Mouse (Mus musculus): ENCODE results near the gene Lyrm4. TPM values are rescaled to one million over a fixed set of nuclear protein-coding genes. Genes with fewer than 3 reads are reported as not detected.
"Not testable (repeated sequence)": the region's sequence is repeated elsewhere in the genome, so short reads cannot be mapped to it uniquely, and the experiment has no call there.

The Lyrm4 gene
- polyA plus RNA-seq, 1 experiment from 2014 or later, result 22.7 TPM

DNA sequence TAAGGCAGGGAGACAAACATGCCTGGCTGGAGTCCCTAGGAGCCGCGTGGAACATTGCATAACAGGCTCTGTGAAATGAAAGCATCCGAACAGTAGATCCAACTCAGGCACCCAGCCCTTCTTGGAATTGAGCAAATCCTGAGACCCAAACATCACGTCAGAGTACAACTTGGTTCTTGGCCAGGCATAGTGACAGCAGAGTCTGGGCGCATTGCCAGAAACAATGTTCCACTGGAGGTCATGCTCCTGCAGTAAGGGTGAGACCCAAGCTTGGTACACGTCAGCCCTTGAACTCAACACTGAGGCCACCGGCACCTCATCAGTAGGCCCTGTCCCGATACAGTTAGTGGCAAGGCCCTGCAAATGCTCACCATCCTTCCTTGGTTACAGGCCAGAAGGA lies 123.3 kb downstream of the Lyrm4 start:
- H3K9me3 ChIP-seq (ENCODE audit: control insufficient read depth, low read length), result no peaks in the 10 kb centered on the region
- no peak for ATAC-seq (ENCODE audit: low FRiP score)
- 92% methylated on average over 8 of the region's 8 CpGs for WGBS
- H3K4me1 ChIP-seq (replicated peaks; ENCODE audit: control insufficient read depth, insufficient read depth, low read length), result no peaks in the 10 kb centered on the region
- H3K36me3 ChIP-seq (ENCODE audit: control insufficient read depth, insufficient read depth, low read length), result no peaks in the 10 kb centered on the region
- H3K4me2 ChIP-seq (replicated peaks; ENCODE audit: low read depth, low read length), result no peak overlapping the region
- no peak overlapping the region for H3K4me3 ChIP-seq (ENCODE audit: low read depth, low read length)
- no peak overlapping the region for H3K9ac ChIP-seq (ENCODE audit: low read depth, low read length)
- H3K27ac ChIP-seq (ENCODE audit: low read depth, low read length), result no peak overlapping the region
- no peaks in the 10 kb centered on the region for H3K27me3 ChIP-seq (ENCODE audit: control insufficient read depth, insufficient read depth, low read length)
- DNase-seq (ENCODE audit: low spot score), result no peak

DNA sequence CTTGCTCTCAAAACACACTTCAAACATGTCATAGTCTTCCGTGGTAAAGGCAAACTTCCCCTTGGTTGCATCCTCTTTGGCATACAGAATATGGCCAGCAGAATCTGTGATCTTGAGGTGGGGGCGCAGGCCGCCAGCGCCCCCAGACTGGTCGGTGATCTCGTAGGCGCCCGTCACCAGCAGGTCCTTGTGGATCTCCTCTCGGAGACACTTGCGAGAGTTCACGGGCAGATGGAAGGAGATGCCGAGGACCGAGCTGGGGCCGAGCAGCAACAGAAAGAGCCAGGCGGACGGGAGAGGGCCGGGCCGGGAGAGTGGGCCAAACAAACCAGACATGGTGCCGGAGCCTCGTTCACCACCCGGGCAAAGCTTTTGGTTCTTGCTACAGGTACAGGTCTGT lies 126.1 kb downstream of the Lyrm4 start:
- not testable (repeated sequence) for H3K4me2 ChIP-seq (replicated peaks; ENCODE audit: low read depth, low read length); DNase-seq (ENCODE audit: low spot score); H3K27me3 ChIP-seq (ENCODE audit: control insufficient read depth, insufficient read depth, low read length); H3K4me1 ChIP-seq (replicated peaks; ENCODE audit: control insufficient read depth, insufficient read depth, low read length); H3K4me3 ChIP-seq (ENCODE audit: low read depth, low read length); H3K9ac ChIP-seq (ENCODE audit: low read depth, low read length); H3K9me3 ChIP-seq (ENCODE audit: control insufficient read depth, low read length); H3K36me3 ChIP-seq (ENCODE audit: control insufficient read depth, insufficient read depth, low read length); H3K27ac ChIP-seq (ENCODE audit: low read depth, low read length); ATAC-seq (ENCODE audit: low FRiP score)
- WGBS, result 95% methylated on average over 13 of the region's 21 CpGs

DNA sequence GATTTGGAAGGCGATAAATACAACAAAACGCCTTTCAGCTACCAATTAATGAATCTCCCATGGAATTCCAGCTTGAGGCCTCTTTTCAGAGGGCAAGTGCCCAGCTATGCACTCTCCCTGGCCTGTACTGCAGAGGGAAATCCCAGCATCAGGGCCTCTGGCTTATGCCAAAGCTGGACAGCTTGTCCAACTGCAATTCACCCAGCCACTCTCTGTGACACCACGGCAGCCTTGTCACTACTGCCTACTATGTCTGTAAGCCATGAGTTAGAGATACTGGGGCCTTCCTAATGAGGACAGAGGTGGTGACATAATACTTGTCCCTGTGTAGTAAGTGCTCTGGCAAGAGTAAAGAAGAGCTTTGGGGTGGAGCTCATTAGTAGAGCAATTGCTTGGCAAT lies 128.0 kb downstream of the Lyrm4 start:
- no peak overlapping the region for H3K4me2 ChIP-seq (replicated peaks; ENCODE audit: low read depth, low read length)
- ATAC-seq (ENCODE audit: low FRiP score) (no peak), DNase-seq (ENCODE audit: low spot score) (no peak)
- H3K4me3 ChIP-seq (ENCODE audit: low read depth, low read length), result no peak overlapping the region
- H3K4me1 ChIP-seq (replicated peaks; ENCODE audit: control insufficient read depth, insufficient read depth, low read length), result no peaks in the 10 kb centered on the region
- H3K27ac ChIP-seq (ENCODE audit: low read depth, low read length), result no peak overlapping the region
- H3K36me3 ChIP-seq (ENCODE audit: control insufficient read depth, insufficient read depth, low read length), result no peaks in the 10 kb centered on the region
- no peaks in the 10 kb centered on the region for H3K9me3 ChIP-seq (ENCODE audit: control insufficient read depth, low read length)
- no peaks in the 10 kb centered on the region for H3K27me3 ChIP-seq (ENCODE audit: control insufficient read depth, insufficient read depth, low read length)
- H3K9ac ChIP-seq (ENCODE audit: low read depth, low read length), result no peak overlapping the region
- 72% methylated on average over 3 of the region's 3 CpGs for WGBS

DNA sequence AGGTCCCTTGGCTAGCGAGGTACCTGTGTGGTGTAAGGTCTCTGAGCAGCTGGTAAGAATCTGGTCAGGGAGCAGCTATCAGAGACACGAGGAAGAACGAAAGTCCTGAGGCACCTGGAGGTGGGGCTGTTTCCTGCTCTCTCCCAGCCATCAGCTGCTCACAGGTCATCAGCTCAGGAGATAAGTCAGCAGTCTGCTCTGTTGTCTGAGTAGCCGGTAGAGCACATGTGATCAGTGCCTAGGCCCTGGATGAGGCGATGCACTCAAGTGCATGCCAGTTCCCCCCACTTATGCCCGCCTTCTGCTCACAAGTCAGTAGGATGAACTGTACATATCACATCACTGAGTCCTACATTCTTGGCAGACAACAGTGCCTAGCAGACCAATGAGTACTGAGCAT lies 134.3 kb downstream of the Lyrm4 start:
- H3K27me3 ChIP-seq (ENCODE audit: control insufficient read depth, insufficient read depth, low read length), result no peaks in the 10 kb centered on the region
- DNase-seq (ENCODE audit: low spot score) (no peak), ATAC-seq (ENCODE audit: low FRiP score) (no peak)
- no peak overlapping the region for H3K9ac ChIP-seq (ENCODE audit: low read depth, low read length)
- H3K27ac ChIP-seq (ENCODE audit: low read depth, low read length), result no peak overlapping the region
- H3K4me3 ChIP-seq (ENCODE audit: low read depth, low read length), result no peak overlapping the region
- H3K36me3 ChIP-seq (ENCODE audit: control insufficient read depth, insufficient read depth, low read length), result no peaks in the 10 kb centered on the region
- no peak overlapping the region for H3K4me2 ChIP-seq (replicated peaks; ENCODE audit: low read depth, low read length)
- 93% methylated on average over 6 of the region's 6 CpGs for WGBS
- H3K4me1 ChIP-seq (replicated peaks; ENCODE audit: control insufficient read depth, insufficient read depth, low read length), result no peaks in the 10 kb centered on the region
- H3K9me3 ChIP-seq (ENCODE audit: control insufficient read depth, low read length), result no peaks in the 10 kb centered on the region

DNA sequence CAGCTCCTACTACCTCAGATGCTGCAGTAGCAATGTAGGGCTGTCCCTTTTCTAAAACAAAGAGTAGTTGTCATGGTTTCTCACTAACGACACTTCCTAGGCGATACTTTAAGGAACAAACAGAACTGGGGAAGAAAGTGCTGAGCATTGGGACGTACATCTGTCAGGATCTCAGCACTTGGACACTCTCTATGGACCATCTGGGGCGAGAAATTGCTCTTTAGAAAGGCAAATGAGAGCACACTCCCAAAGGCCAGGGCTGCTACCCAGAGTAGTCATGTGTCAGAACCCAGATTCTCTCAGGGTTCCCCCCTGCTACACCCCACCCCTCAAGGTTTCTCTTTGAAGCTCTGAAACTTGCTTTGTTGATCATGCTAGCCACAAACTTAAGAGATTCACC lies 136.9 kb downstream of the Lyrm4 start:
- 0 out of 2 replicates have a peak overlapping the region, but pooled peaks have one; percentile 42 for H3K27ac ChIP-seq (ENCODE audit: low read depth, low read length)

DNA sequence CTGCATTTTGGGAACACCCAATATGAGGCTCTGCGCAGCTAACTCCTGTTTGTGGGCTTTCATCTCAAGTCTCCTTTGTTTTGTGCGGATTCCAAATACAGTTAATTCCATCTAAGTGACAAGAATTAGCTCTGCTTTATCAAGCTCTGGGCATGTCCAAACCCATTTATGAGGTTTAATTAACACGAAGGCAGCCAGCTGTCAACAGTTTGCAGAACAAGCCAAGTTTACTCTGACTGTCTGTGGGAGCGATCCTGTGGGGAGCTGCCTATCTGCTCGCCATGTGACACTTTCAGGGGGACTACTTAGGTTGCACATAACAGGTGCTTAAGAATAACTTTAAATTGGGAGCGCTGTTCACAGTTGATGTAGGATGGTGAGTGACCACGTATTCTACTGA lies 140.4 kb downstream of the Lyrm4 start:
- H3K36me3 ChIP-seq (ENCODE audit: control insufficient read depth, insufficient read depth, low read length), result no peaks in the 10 kb centered on the region
- no peak overlapping the region for H3K9ac ChIP-seq (ENCODE audit: low read depth, low read length)
- ATAC-seq (ENCODE audit: low FRiP score) (no peak), DNase-seq (ENCODE audit: low spot score) (no peak)
- H3K4me1 ChIP-seq (replicated peaks; ENCODE audit: control insufficient read depth, insufficient read depth, low read length), result no peaks in the 10 kb centered on the region
- no peaks in the 10 kb centered on the region for H3K27me3 ChIP-seq (ENCODE audit: control insufficient read depth, insufficient read depth, low read length)
- no peak overlapping the region for H3K4me2 ChIP-seq (replicated peaks; ENCODE audit: low read depth, low read length)
- H3K4me3 ChIP-seq (ENCODE audit: low read depth, low read length), result no peak overlapping the region
- no peaks in the 10 kb centered on the region for H3K9me3 ChIP-seq (ENCODE audit: control insufficient read depth, low read length)
- 91% methylated on average over 7 of the region's 7 CpGs for WGBS
- no peak overlapping the region for H3K27ac ChIP-seq (ENCODE audit: low read depth, low read length)

More for the DNA sequence above, 136.9 kb downstream of the Lyrm4 start:
- ATAC-seq (ENCODE audit: low FRiP score) (no peak), DNase-seq (ENCODE audit: low spot score) (no peak)
- Histone ChIP-seq H3K4me2 (replicated peaks; ENCODE audit: low read depth, low read length) (no peak overlapping the region), H3K4me3 (ENCODE audit: low read depth, low read length) (no peak overlapping the region), H3K36me3 (ENCODE audit: control insufficient read depth, insufficient read depth, low read length) (no peaks in the 10 kb centered on the region), H3K9me3 (ENCODE audit: control insufficient read depth, low read length) (no peaks in the 10 kb centered on the region), H3K4me1 (replicated peaks; ENCODE audit: control insufficient read depth, insufficient read depth, low read length) (no peaks in the 10 kb centered on the region), H3K9ac (ENCODE audit: low read depth, low read length) (no peak overlapping the region), H3K27me3 (ENCODE audit: control insufficient read depth, insufficient read depth, low read length) (no peaks in the 10 kb centered on the region)
- 54% methylated on average over 4 of the region's 4 CpGs for WGBS

DNA sequence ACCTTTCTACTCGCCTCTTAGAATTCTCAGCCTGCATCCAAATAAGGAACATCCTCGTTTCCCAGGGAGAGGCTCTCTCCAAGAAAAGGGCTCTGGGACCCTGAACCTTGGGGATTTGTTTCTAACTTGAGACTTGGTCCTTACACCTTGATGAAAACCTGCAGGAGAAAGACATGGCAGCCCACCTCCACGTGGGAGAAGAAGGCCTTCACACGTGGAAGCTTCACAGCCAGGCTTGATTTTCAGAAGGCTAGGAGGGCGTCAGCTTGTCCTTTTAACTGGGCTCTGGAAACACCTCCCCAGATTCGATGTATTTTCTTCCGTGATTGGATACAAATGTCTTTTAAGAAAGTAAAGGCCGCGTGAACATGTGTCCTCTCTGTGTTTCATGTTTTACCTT lies 147.5 kb downstream of the Lyrm4 start:
- H3K27ac ChIP-seq (ENCODE audit: low read depth, low read length), result no peak overlapping the region
- H3K27me3 ChIP-seq (ENCODE audit: control insufficient read depth, insufficient read depth, low read length), result peaks cover 12% of the 10 kb centered on the region
- peak overlapping the region; percentile 100 for H3K4me2 ChIP-seq (replicated peaks; ENCODE audit: low read depth, low read length)
- H3K9me3 ChIP-seq (ENCODE audit: control insufficient read depth, low read length), result no peaks in the 10 kb centered on the region
- 32% methylated on average over 9 of the region's 9 CpGs for WGBS
- no peaks in the 10 kb centered on the region for H3K36me3 ChIP-seq (ENCODE audit: control insufficient read depth, insufficient read depth, low read length)
- ATAC-seq (ENCODE audit: low FRiP score), result no peak
- H3K4me3 ChIP-seq (ENCODE audit: low read depth, low read length), result peak overlapping the region; percentile 62
- H3K4me1 ChIP-seq (replicated peaks; ENCODE audit: control insufficient read depth, insufficient read depth, low read length), result no peaks in the 10 kb centered on the region; the same call in 1 of the 2 replicates
- DNase-seq (ENCODE audit: low spot score), result no peak
- H3K9ac ChIP-seq (ENCODE audit: low read depth, low read length), result no peak overlapping the region

DNA sequence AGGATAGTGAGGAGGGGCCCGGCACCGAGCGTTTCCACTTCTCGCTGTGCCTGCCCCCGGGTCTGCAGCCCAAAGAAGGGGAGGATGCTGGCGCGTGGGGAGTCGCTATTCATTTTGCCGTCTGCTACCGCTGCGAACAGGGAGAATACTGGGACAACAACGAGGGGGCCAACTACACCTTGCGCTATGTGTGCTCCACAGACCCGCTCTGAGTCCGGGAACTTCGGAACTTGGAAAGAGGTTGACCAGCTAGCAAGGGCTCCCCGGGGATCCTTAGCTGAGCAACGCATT lies 147.9 kb downstream of the Lyrm4 start:
- WGBS, result under 1% methylated on average over 18 of the region's 18 CpGs
- Histone ChIP-seq H3K4me2 (replicated peaks; ENCODE audit: low read depth, low read length) (peak overlapping the region; percentile 100), H3K36me3 (ENCODE audit: control insufficient read depth, insufficient read depth, low read length) (no peaks in the 10 kb centered on the region), H3K4me1 (replicated peaks; ENCODE audit: control insufficient read depth, insufficient read depth, low read length) (no peaks in the 10 kb centered on the region; the same call in 1 of the 2 replicates), H3K9ac (ENCODE audit: low read depth, low read length) (peak overlapping the region; percentile 50), H3K27me3 (ENCODE audit: control insufficient read depth, insufficient read depth, low read length) (peaks cover 12% of the 10 kb centered on the region), H3K27ac (ENCODE audit: low read depth, low read length) (no peak overlapping the region), H3K4me3 (ENCODE audit: low read depth, low read length) (peak overlapping the region; percentile 62), H3K9me3 (ENCODE audit: control insufficient read depth, low read length) (no peaks in the 10 kb centered on the region)
- DNase-seq (ENCODE audit: low spot score), result peak; percentile 53
- ATAC-seq (ENCODE audit: low FRiP score), result peak; percentile 1; the same call in 1 of the 2 replicates

DNA sequence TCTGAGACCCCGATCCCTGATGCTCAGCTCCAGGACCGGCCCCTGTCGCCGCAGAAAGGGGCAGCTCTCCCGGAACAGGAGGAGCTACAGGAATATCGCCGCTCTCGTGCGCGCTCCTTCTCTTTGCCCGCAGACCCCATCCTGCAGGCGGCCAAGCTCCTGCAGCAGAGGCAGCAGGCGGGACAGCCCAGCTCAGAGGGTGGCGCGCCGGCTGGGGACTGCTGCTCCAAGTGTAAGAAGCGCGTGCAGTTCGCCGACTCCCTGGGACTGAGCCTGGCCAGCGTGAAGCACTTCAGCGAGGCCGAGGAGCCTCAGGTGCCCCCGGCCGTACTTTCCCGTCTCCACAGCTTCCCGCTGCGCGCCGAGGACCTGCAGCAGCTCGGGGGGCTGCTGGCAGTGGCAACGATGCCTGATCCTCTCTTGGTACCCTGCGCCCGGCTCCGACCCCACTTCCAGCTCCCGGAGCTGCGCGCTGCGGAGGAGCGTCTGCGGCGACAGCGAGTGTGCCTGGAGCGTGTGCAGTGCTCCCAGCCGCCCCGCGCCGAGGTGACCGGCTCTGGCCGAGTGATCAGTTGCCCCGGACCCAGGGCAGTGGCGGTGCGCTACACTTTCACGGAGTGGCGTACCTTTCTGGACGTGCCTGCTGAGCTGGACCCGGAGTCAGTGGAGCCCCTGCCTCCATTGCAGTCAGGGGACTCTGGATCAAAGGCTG lies 148.5 kb downstream of the Lyrm4 start:
- no peaks in the 10 kb centered on the region for H3K36me3 ChIP-seq (ENCODE audit: control insufficient read depth, insufficient read depth, low read length)
- peaks cover 12% of the 10 kb centered on the region for H3K27me3 ChIP-seq (ENCODE audit: control insufficient read depth, insufficient read depth, low read length)
- WGBS, result under 1% methylated on average over 54 of the region's 57 CpGs
- ATAC-seq (ENCODE audit: low FRiP score), result peak; percentile 78
- peak overlapping the region; percentile 50 for H3K9ac ChIP-seq (ENCODE audit: low read depth, low read length)
- DNase-seq (ENCODE audit: low spot score), result peak; percentile 70
- no peaks in the 10 kb centered on the region for H3K9me3 ChIP-seq (ENCODE audit: control insufficient read depth, low read length)
- peak overlapping the region; percentile 100 for H3K4me2 ChIP-seq (replicated peaks; ENCODE audit: low read depth, low read length)
- H3K4me1 ChIP-seq (replicated peaks; ENCODE audit: control insufficient read depth, insufficient read depth, low read length), result no peaks in the 10 kb centered on the region; the same call in 1 of the 2 replicates
- H3K27ac ChIP-seq (ENCODE audit: low read depth, low read length), result no peak overlapping the region
- peak overlapping the region; percentile 62 for H3K4me3 ChIP-seq (ENCODE audit: low read depth, low read length)
